Mouse (Mus musculus) retina, embryonic 14.5 days (tissue): ENCODE measurements around the gene Baz2b.

ENCODE experiments used
- DNase-seq: peaks from one replicate; pipeline ENCODE4 v3.0.0-alpha.2; 2015; ENCODE audit warnings: low spot score

The Baz2b gene

DNA sequence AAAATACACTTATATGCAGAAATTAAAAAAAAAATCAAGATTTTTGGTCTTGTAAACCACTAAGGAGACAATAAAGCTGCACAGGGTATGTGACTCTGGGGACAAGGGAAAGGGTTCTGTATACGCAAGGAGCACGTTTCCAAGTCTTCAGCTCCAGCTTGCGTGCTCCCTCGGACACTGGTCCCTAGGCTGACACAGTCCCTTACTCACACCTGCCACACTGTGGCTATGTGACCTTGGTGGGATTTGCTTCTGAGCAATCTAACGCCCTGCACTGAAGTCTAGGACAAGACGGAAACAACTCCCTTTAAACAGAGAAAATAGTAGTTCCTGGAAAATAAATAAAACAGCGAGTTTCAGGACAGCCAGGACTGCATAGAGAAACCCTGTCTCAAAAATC lies 253.7 kb downstream of the Baz2b start:
- DNase-seq, result no peak

DNA sequence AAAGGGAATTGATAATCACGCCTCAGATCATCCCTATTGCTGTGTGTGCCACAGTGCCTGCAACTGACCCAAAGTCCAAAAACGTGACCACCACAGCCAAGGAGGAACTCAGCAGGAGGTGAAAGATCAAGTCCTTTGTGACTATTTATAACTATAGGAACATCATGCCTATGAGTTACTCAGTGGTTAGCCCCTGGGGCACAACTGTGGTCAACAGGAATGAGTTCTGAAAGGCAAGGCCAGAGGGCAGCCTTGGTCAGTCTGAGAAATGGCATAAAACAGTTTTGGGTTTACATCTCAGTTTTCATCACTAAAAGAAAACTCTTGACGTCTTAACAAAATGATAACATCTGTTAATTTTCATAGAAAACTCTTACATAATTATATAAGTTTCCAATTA lies 254.8 kb downstream of the Baz2b start:
- no peak for DNase-seq

DNA sequence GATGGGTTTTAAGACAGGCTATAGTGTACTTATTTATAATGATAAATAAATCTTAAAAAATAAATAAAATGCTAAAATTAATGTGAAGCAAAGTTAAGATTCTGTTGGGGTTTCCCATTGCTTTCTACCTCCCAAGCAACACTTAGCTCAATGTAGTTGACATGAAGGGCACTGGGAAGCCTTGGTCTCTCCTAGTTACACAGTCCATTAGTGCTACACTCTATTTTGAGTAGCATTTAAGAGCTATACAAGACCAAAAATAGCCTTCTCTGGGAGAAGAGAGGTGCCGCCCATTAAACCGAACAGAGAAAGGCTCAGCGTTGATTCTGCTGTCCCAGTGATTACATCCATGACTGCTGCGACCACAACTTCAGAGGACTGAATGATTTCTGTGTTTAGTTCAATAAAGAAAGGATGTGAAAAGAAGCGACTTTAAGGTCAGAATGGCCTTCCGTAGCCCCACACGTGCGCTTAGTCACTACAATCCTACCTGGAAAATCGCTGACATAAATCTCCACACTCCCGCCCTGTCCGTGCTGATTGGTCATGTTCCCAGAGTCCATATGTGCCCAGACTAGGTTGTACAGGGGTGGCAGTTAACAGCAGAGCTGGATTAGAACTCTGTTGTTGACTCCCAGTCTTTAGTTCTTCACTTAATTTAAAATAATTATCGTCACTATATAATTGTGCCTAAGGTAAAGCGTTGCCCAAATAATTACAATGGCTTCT lies 257.2 kb downstream of the Baz2b start:
- no peak for DNase-seq

DNA sequence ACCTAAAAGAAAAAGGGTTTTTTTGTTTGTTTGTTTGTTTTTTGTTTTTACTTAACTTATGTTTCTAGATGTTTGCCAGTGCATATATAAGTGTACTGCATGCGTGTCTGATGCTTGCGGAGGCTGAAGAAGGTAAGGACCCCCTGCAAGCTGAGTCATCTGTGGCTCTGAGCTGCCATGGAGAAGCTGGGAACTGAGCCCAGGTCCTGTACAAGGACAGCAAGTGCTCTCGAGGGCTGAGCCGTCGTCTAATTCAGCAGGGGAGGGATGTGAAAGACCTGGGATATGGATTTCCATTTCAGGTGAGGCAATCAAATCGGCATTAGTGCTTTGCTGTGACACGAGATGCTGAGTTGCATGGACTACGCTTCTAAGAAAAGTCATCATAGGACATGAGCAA lies 257.9 kb downstream of the Baz2b start:
- DNase-seq, result no peak

DNA sequence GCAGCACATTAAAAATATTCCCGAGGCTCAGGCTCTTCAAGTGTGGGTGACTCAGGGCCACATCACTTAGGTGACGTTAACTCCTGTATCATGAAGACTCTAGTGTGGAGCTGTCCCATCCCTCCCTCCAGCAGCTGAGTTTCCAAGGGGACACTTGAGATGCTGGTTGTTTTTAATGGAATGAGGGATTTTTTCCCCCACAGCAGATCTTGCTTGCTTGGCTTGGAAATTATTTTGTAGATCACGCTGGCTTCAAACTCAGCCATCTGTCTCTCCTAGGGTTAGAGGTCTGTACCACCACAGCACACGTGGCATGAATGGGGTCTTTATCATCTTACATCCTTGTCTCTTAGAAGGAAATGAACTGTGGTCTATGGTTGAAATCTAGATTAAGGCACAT lies 258.5 kb downstream of the Baz2b start:
- no peak for DNase-seq

DNA sequence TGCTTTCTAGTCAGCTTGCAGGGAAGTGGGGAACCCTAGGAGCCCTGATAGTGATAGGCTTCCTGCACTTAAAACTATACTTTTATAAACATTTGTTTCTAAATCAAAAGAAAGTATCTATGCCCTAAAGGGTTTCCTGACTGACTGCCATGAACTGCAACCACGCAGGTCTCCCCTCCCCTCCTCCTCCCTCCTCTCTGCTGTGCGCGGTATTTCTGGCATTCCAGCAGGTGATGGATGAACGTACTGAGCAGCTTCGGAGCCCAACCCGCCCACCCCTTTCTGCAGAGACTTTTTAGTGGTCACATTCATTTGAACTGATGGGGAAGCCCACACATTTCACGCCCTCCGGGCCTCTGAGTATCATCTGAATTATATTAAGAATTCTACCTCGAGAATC lies 273.3 kb downstream of the Baz2b start:
- DNase-seq, result no peak

DNA sequence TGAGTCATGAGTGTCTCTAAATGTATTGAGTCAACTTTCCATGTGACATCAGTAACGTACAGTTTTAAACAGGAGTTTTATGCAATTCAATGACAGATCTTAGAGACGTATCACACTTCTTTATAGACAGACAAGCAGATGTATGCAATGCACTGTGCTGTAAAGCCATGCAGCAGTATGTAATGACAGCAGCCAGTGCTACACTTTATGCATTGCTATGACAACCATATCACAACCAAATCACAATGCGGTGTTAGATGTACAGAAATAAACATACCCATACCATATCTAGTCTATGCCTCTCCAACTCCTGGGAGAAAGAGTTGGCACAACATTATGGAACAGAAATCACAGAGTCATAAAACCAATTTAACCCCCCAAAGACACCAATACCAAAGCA lies 276.5 kb downstream of the Baz2b start:
- DNase-seq, result no peak

DNA sequence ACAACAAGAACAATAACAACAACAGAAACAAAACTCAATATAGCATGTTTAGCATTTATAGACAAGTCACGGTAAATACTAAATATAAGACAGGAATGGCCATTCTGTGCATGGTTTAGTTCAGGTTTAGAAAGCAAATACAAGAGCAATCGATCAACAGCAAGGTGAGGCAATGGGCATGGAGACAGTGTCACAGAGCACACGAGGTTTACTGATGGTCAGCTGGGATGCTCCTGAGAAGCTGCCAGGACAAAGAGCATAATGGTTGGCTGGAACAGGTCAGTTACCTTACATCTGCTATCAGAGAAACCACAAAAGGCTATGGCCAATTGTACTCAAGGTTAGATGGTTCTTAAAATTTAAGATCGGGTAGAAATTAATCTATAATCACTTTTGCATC lies 277.4 kb downstream of the Baz2b start:
- DNase-seq, result no peak

DNA sequence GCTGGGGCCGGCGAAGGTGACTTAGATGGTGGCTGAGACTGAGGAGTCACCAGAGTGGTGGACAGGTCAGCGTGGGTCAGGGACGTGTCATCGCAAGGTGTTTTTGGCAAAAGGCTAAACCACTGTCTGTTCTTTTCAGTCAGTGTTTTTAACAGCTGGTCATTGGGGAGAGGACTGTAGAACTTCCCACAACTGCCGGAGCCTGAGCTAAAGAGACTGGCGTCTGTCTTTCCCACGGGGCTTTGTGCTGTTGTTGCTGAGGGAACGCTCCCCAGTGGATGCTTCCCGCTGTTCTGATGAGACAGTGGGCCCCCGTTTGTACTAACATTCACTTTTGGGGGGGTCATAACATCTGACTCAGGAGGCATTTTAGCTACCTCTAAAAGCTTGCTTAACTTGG lies 296.0 kb downstream of the Baz2b start:
- DNase-seq, result peak; percentile 10

DNA sequence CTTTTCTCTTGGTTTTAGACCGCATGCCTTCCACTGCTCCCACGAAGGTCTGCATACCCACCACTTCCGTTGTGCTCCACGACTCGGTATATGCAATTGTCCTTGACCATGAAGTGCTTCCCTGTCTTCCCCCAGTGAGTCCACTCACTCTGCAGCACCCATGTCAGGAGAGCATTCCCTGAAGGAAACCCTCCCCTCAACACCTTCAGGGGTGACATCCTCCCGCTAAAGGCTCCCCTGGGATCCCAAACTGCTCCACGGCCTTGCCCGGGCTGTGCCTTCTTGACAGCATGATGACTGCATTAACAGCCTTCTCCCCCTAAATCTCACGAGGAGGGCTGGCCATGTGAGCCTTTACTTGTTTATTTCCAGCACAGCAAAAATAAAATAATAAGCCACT lies 301.6 kb downstream of the Baz2b start:
- DNase-seq, result no peak

DNA sequence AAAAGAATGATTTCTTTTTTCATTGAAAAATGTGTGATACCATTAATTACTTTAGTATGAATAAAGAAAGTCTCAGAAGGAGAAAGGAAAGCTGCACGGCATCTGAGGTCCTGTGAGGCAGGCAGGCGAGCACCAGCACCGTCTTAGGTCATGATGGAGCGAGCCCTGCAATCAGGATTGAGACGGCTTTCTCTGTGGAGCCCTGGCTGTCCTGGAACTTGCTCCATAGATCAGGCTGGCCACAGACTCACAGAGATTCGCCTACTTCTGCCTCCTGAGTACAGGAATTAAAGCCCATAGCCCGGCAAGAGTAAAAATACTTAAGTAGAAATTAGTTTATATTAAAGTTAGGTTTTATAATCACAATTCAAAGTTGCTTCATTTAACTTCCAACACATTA lies 305.6 kb downstream of the Baz2b start:
- DNase-seq, result no peak

DNA sequence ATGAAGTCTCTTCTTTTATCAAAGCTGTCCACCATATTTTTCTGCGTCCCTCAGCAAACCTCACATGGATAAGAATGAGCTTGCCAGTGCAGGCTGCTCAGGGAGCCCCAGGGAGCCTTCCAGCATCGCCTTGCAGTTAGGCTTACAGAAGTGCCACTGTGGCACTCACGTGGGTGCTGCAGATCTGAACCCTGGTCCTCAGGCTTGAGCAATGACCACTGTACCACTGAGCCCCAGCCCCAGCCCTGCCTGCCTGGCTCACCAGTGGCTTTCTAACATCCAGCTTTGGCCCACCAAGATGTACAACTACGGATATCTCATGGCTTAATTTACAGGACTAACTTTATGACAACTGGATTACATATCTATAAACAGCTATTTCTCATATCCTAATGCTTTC lies 311.0 kb downstream of the Baz2b start:
- DNase-seq, result no peak

DNA sequence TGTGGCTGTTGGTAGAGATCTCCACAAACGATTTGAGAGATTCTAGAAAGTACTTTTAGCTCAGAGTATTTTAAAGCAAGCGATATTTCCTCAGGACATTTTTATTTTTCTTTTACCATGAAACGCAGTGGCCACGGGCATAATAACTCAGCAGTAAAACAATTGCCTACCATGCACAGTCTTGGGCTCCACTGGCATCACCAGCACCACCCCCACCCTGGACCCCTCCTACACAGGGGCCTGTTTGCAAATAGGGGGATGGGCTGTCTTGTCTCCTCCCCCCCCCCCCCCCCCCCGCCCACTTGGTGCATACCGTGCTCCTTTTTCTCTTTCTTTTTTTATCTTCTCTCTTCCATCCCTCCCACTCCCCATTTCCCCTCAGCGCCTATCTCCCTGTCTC lies 311.5 kb downstream of the Baz2b start:
- no peak for DNase-seq

DNA sequence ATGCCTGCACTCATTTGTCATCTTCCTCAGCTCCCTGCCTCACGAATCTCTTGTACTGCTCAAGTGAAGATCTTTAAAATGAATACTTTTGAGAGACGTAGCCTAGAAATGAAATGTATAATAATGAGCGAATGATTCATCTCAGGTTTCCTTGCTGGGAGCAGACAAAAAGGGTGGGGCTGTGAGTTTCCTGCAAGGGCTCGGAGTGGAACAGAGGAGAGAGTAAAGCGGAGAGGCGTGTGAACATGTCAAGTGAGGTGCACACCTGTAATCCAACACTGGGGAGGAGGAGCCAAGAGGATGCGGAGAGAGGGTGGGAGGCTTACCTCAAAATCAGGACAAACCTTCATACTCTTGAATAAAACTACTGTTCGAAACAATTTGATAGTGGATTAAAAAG lies 312.8 kb downstream of the Baz2b start:
- DNase-seq, result no peak

DNA sequence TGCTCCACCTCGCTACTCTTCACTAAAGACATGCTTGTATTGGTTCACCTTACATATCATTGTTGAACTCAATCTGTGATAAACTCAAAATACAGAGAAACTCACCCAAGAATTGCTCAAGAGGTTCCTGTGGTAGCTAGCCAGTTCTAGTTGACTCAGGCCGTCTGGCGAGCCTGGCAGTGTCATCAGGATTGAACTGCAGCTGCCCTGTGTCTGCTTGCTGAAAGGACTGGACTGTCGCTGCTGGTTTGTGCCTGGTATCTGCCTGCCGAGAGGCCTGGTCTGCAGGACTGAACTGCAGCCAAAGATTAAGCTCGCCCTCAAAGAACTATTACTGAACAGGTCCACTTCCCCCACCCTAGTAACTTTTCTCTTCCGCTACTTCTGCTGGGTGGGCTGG lies 313.2 kb downstream of the Baz2b start:
- no peak for DNase-seq

DNA sequence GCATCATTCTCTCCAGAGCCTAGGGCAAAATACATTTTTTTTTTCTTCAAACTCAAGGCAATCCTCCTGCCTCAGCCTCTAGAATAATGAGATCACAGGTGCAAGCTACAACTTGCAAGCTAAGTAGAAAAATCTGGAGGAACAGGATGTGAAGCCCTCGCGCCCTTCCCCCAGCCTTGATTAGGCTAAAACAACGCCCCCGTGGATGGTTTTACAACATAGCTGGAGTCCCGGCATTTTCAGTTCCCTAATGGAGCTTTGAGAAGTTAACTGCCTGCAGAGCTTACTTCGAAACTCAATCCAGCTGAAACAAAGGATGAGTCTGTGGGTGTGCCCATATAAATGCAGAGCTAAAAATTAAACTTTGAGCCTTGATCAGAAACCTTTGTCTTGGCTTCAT lies 319.9 kb downstream of the Baz2b start:
- no peak for DNase-seq

DNA sequence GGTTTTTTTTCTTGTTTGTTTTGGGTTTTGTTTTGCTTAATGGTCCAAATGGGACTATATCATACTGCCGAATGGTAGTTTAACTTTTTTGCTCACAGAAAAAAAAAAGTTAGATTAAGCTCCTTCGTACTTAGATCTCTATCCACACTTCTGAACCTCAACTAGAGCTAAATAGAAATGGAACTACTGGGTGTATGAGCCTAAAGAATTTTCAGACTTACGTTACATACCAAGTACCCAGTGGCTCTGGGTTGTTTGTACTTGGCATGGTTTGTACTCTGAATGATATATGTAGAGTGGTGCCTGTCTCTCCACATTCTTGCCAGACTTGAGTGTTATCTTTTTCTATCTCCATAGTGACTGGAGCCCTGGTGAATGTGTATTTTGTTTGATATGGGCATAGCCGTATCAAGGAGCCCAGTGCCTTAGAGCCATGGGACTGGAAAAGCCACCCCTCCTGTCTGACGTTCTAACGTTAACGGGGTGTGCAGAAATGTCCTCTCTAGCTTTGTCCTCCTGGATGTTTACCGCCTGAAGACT lies 326.8 kb downstream of the Baz2b start:
- DNase-seq, result no peak

DNA sequence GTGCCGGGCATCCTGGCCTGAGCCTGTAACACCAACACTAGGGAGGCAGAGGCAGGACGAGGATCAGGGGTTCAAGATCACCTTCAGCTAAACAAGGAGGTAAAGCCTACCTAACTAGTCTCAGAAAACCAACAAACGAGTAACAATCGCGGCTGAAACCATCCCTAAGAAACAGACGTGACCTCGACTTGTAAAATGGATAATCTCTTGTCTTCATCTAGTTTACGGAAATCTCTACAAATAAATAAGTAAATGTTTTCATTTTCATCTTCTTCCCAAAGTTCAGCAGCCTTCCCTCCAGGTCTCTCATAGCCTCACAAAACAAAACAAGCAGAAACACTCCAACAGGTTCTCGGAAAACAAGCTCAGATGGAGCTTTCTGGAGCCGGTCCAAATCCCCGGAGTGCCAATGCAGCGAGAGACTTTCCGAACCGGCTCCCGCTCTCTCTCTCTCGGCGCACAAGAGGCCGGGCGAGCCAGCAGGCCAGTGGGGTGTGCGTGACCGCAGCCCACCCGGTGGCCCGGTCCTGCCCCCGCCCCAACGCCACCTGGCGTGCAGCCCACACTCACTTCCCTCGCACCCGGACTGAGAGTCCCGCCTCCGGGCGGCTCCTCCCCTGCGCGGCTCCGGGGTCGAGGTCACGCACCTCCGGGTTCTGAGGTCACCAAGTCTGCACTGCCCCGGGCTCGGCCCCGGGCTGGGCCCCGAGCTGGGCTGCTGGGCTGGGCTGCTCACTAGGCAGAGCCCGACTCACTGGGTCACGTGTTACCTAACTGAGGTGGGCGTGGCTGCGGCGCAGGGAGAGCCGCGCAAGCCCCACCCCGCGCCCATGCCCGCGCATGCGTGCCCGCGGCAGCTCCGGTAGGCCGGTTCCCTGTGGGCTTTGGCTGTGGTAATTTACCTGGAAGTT lies 327.6 kb downstream of the Baz2b start, which contains the start of gene Wdsub1:
Wdsub1 (minus strand) TSS at position 761 of the 911 bp plus-strand sequence.
- peak; percentile 95 for DNase-seq

DNA sequence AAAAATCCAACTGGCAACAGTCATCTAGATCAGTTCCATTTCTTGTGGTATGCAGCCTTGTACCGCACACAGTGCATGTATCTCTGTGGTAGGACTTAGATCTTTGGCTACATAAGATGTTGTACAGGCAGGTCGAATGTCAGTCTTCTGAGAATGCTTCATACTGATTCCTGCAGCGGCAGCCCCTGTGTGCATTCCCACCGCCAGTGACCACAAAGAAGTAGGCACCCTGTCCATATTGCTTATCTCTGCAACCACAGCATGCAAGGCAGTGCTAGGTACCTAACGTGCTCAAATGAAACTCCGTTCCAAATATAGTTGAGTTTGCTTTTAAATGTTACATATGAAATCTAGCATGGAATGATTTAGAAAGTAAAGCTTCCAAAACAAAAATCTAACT lies 328.2 kb downstream of the Baz2b start:
- DNase-seq, result no peak

DNA sequence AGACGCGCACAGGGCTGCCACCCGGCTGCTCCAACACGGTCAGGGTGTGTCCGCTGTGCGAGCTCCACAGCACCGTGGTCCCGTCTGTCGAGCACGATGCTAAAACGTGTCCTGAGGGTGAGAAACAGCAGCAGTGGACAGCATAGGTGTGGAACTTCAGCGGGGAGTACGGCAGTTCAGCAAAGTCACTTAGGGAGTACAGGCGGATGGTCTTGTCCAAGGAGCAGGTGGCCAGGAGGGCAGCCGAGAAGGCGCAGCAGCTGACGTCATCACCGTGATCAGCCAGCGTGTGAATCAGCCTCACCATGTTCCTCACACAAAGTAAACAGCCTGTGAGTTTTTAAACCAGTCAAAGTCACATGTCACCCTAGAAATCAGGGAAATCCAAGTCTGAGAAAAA lies 331.4 kb downstream of the Baz2b start:
- no peak for DNase-seq

DNA sequence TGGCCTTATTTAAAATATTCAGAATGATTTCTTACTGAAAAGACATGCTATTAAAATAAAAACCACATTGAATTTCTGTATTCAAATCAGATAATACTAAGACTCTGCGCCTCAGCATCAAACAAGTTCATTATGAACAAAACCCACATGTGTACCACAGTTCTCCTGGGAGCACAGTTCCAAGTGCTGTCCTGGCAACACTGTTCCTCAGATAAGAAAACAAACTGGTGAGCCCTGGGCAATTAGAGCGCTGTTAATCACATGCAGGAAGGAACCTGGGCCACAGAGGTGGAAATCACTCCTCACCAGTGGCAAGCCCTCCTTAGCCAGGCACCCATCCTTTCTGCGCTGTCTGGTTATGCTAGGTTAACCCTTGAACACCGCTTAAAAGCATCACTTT lies 332.3 kb downstream of the Baz2b start:
- no peak for DNase-seq

DNA sequence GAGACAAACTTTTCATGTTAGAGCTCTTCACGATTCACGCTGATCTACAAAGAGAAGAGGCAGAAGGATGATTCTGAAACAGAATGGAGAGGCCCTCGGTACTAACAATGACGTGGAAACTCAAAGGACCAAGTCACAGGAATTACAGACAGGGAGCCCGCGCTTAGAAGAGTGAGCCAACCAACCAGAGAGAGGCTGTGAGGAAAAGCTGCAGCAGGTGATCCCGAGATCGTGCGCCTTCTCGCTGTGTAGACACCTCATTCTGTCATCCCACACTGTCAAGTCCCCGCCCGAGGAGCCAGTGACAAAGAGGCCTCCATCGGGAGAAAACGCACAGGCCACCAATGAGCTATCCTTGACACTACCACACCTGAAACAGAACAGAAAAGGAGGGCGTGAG lies 333.2 kb downstream of the Baz2b start:
- DNase-seq, result no peak

DNA sequence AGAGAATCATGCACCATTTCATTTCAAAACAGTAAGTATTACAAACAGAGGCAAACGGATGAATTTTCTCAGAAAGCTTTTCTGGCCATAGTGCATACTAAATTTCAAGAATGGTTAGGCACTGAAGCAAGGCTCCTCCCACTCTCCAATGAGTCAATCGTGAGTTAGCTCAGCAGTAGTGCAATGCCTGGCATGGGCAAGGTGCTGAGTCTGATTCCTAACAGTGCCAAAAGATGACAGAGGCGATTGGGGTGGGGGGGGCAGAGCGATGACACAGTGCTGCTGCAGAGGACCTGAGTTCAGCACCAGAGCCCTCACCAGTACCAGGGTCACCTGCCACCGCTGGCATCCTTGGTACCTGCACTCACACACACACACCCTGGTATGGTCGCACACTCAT lies 339.1 kb downstream of the Baz2b start:
- no peak for DNase-seq
